Mouse (Mus musculus) cerebellum, adult 2 months (tissue): Measurements from ENCODE around the gene Rsad1.
A peak's percentile ranks its signal among the peaks of the same experiment; 100 is the strongest.

ENCODE experiments used
- CTCF ChIP-seq: fragments of 200-500 bp; IDR thresholded peaks from 2 replicates; pipeline ENCODE4 v1.5.1; 2011; ENCODE audit warnings: low read depth, mild to moderate bottlenecking, control low read depth, low read length, moderate library complexity, borderline replicate concordance; ENCODE audit not compliant: insufficient read depth
- POLR2A ChIP-seq: fragments of 200-500 bp; IDR thresholded peaks from 2 replicates; pipeline ENCODE4 v1.6.1; 2011; ENCODE audit warnings: low read length, control low read depth, borderline replicate concordance; ENCODE audit not compliant: insufficient read depth

- TF ChIP-seq CTCF (peak; percentile 92), POLR2A (no peak)
Observed at GRCm38 (mm10) chr11:94543932-94544331, 5.1 kb downstream of the Rsad1 start.
